Mouse (Mus musculus) embryonic facial prominence, embryonic 13.5 days (tissue): ENCODE measurements at regions not wholly inside any gene's neighbourhood (a gene's known extent, or its start where the extent isn't known, plus 50 kb on each side); places are given as distances from the start of the nearest gene placed in this dataset. TPM values are rescaled to one million over a fixed set of nuclear protein-coding genes. Genes with fewer than 3 reads are reported as not detected.

Experiments
- ATAC-seq: fragments of 200-750 bp; cut with Nextera tagmentation; 2 replicates; pipeline ENCODE4 v1.8.0; 2017; ENCODE audit warnings: low read depth; ENCODE audit not compliant: insufficient number of reproducible peaks, insufficient read depth, low FRiP score, low TSS enrichment
- H3K27ac ChIP-seq: fragments of 300-500 bp; sonication (generic); 2 replicates; pipeline ENCODE4 v1.5.1; 2015; ENCODE audit warnings: moderate library complexity, mild to moderate bottlenecking, inconsistent platforms
- H3K27me3 ChIP-seq: fragments of 300-500 bp; sonication (generic); 2 replicates; pipeline ENCODE4 v1.6.1; 2015; ENCODE audit warnings: mild to moderate bottlenecking, inconsistent platforms
- H3K36me3 ChIP-seq: fragments of 300-500 bp; sonication (generic); 2 replicates; pipeline ENCODE4 v1.6.1; 2015; ENCODE audit warnings: mild to moderate bottlenecking, inconsistent platforms
- H3K4me1 ChIP-seq: fragments of 300-500 bp; sonication (generic); 2 replicates; pipeline ENCODE4 v1.6.1; 2015; ENCODE audit warnings: inconsistent platforms
- H3K4me2 ChIP-seq: fragments of 300-500 bp; sonication (generic); 2 replicates; pipeline ENCODE4 v1.6.1; 2015; ENCODE audit warnings: moderate library complexity, mild to moderate bottlenecking, inconsistent platforms
- H3K4me3 ChIP-seq: fragments of 300-500 bp; sonication (generic); 2 replicates; pipeline ENCODE4 v1.5.1; 2015; ENCODE audit warnings: mild to moderate bottlenecking, inconsistent platforms
- H3K9ac ChIP-seq: fragments of 300-500 bp; sonication (generic); 2 replicates; pipeline ENCODE4 v1.6.1; 2015; ENCODE audit warnings: mild to moderate bottlenecking, inconsistent platforms
- H3K9me3 ChIP-seq: fragments of 300-500 bp; sonication (generic); 2 replicates; pipeline ENCODE4 v1.6.1; 2016; ENCODE audit warnings: inconsistent platforms
- WGBS: fragments of 180-500 bp; shearing (Covaris S2); methylation state at CpG from one replicate; pipeline ENCODE4 v1.1.7; 2015; ENCODE audit warnings: mixed read lengths; 5-methylcytosine and 5-hydroxymethylcytosine counted together
- microRNA-seq: library from miRNA; unstranded; fragments of <30 nt; microRNA quantifications from one replicate; pipeline ENCODE4, GENCODE M21; 2016

DNA sequence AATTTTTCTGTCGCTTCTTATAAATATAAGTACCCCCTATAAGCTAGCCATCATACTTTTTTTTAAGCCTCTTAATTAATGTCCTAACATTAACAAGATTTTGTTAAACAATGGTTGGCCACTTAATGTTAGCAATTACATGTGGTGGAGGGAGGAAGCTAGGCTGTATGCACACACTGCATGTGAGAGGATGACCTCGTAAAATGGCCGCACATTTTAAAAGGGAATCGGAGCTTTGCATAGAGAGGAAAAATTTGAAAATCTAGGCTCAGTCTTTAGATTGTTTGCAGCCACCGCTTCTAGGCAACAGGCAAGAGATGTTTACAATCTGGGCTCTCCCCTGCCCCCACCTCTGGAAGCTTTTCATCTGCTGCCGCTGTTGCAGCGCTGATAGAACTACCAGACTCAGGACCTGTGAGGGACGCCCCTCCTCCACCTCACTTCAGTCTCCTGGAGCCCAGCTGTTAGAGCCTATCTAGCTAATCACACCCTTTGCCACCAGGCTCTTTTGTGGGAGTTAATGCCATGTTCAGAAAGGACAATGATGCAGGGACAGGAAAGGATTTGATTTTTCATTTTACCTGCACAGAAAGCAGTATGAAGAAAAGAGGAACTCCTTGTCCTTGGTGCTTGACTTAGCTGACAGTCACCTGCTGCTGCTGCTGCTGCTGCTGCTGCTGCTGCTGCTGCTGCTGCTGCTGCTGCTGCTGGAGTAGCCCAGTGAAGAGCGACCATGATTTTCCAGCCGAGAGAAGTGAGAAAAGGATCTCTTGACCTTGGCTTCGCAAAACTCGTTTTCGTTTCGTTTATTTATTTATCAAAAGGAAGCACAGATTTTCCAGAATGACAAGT lies 89.7 kb upstream of the Cxxc4 start:
- H3K9me3 ChIP-seq: no peaks in the 10 kb centered on the region
- no peaks in the 10 kb centered on the region for H3K36me3 ChIP-seq
- H3K27ac ChIP-seq: no peak overlapping the region
- H3K27me3 ChIP-seq: no peaks in the 10 kb centered on the region
- peak; percentile 56; the same call in 1 of the 2 replicates for ATAC-seq
- H3K9ac ChIP-seq: peak overlapping the region; percentile 60; the same call in 1 of the 2 replicates
- WGBS: 16% methylated on average over 14 of the region's 14 CpGs
- peaks cover 11% of the 10 kb centered on the region for H3K4me1 ChIP-seq
- peak overlapping the region; percentile 36 for H3K4me3 ChIP-seq
- H3K4me2 ChIP-seq: peak overlapping the region; percentile 58

DNA sequence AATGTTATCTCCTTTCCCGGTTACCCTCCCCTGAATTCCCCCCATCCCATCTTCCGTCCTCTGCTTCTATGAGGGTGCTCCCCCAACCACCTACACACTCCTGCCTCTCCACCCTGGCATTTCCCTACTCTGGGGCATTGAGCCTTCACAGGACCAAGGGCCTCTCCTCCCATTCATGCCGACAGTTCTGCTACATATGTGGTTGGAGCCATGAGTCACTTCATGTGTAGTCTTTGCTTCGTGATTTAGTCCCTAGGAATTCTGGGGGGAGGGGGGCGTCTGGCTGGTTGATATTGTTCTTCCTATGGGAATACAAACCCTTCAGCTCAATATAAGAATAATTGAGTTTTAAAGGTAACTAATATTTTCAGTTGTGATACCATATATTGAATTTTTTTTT lies 74.0 kb upstream of the Cxxc4 start:
- Histone ChIP-seq H3K4me1 (no peaks in the 10 kb centered on the region), H3K9ac (no peak overlapping the region), H3K4me2 (no peak overlapping the region), H3K27me3 (no peaks in the 10 kb centered on the region), H3K27ac (no peak overlapping the region), H3K9me3 (no peaks in the 10 kb centered on the region), H3K4me3 (no peak overlapping the region), H3K36me3 (no peaks in the 10 kb centered on the region)
- WGBS: 79% methylated on average over 5 of the region's 5 CpGs
- ATAC-seq: no peak

DNA sequence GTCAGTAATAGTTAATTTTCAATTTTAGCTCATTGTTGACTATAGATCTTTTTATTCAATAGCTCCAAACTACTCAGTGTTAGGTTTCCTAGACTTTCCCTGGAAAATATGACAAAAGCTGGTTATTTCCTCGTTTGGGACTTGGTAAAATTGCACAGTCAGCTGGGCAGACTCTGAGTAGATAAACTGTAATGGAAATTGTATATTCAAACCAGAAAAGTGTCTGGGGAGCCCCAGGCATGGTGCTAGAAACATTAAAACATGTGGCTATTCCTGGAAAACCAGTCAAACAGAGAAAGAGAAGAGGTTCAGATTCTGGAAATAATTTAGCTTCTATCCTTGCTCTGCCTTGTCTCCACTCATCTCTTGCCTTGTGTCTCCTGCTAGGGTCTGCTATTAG lies 66.4 kb upstream of the Cxxc4 start:
- Histone ChIP-seq H3K36me3 (no peaks in the 10 kb centered on the region), H3K4me1 (no peaks in the 10 kb centered on the region), H3K4me3 (no peak overlapping the region), H3K27me3 (no peaks in the 10 kb centered on the region), H3K9me3 (no peaks in the 10 kb centered on the region), H3K4me2 (no peak overlapping the region), H3K27ac (no peak overlapping the region), H3K9ac (no peak overlapping the region)
- ATAC-seq: no peak
- WGBS: 17% methylated on average over 1 of the region's 1 CpGs

DNA sequence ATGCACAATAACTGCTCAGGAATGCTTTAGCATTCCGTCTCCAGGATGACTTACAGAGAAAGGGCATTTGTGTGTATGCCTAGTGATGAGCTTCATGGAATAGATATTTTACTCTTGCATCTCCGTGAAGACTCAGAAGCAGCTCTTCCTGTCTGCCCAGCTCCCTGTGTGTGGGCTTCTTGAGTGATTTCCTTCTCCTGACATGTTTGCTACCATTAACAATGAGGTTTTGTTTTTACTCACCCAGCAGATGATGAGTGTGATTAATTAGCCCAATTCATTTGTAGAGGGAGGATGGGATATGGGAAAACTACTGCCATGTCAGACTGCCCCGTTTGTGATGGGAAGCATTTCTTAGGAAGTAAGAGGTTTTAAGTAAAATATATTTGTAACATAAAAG lies 63.9 kb upstream of the Cxxc4 start:
- 32% methylated on average over 3 of the region's 3 CpGs for WGBS
- H3K4me1 ChIP-seq: no peaks in the 10 kb centered on the region
- H3K4me3 ChIP-seq: no peak overlapping the region

DNA sequence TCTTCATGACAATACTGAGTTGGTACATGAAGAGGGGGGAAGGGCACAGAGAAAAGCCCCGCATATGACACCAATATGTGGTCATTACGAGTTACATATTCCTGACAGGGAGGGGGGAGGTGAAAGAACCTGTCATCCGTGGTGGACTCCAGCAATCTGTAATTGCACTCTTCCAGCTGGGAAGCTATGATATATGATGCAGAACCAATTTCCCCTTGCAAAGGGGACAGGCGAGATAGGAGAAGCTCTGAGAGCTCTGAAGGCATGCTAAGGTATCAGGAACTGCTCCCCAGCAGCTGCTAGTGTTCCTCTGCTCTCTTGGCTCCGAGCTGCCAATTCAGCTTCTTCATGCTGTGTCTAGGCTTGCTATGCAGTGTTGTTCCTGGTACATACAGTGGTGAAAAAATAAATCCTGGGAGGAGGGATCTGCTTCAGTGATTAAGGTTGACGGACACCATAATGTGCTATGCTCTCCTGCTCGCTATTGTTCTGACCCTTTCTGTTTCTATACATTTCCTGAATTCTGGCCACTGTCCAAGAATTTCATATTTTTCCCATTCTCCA lies 57.7 kb upstream of the Cxxc4 start:
- no peak for ATAC-seq
- Histone ChIP-seq H3K4me1 (peaks cover 14% of the 10 kb centered on the region; the same call in 1 of the 2 replicates), H3K27me3 (no peaks in the 10 kb centered on the region), H3K4me2 (no peak overlapping the region), H3K4me3 (no peak overlapping the region), H3K36me3 (no peaks in the 10 kb centered on the region), H3K27ac (no peak overlapping the region), H3K9me3 (no peaks in the 10 kb centered on the region), H3K9ac (no peak overlapping the region)
- WGBS: 48% methylated on average over 7 of the region's 7 CpGs

More for the DNA sequence above, 63.9 kb upstream of the Cxxc4 start:
- Histone ChIP-seq H3K36me3 (no peaks in the 10 kb centered on the region), H3K27me3 (no peaks in the 10 kb centered on the region), H3K4me2 (no peak overlapping the region), H3K27ac (no peak overlapping the region), H3K9me3 (no peaks in the 10 kb centered on the region), H3K9ac (no peak overlapping the region)
- no peak for ATAC-seq

DNA sequence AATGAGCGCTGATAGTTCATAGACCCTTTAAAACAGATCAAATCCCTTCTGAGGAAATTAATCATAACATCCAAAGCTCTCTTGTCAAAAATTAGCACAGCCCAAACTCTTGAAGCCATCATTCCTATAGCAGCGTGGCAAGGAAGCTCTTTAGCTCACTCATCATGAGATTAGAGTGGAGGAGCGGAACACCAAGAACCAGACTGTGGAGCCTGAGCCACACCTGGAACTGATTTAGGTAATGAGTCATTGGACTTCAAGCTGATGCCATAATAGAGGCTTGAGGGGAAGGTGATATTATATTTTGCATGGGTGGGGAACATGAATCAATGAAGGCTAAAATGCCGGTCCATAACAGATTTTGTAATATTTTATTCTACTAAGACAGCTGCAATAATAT lies 52.2 kb upstream of the Cxxc4 start:
- no peak overlapping the region for H3K9ac ChIP-seq
- no peaks in the 10 kb centered on the region for H3K27me3 ChIP-seq
- no peak overlapping the region for H3K27ac ChIP-seq
- whole genome bisulfite sequencing: 39% methylated on average over 4 of the region's 4 CpGs
- ATAC-seq: no peak
- H3K4me1 ChIP-seq: peaks cover 14% of the 10 kb centered on the region
- H3K4me2 ChIP-seq: no peak overlapping the region
- H3K9me3 ChIP-seq: no peaks in the 10 kb centered on the region
- H3K36me3 ChIP-seq: no peaks in the 10 kb centered on the region
- H3K4me3 ChIP-seq: no peak overlapping the region

Small RNAs in the stretch of these regions (microRNA-seq; reads per million reads assigned to microRNA genes)
- not detected for gene Gm44361
